Mouse (Mus musculus) cerebellum, adult 2 months (tissue): ENCODE measurements around the gene Sfta2. TPM values are rescaled to one million over a fixed set of nuclear protein-coding genes. Genes with fewer than 3 reads are reported as not detected.

Experiments used
- DNase-seq, 2 experiments: peaks; one replicate each; pipeline ENCODE4 v3.0.0; 2021
- H3K27ac ChIP-seq: fragments of 200-500 bp; 2 replicates; pipeline ENCODE4 v1.5.1; 2012; ENCODE audit warnings: low read length, control low read depth, inconsistent platforms; ENCODE audit not compliant: insufficient read depth
- H3K27me3 ChIP-seq: fragments of 200-500 bp; 2 replicates; pipeline ENCODE4 v1.6.1; 2012; ENCODE audit warnings: inconsistent platforms, mild to moderate bottlenecking, low read length, moderate library complexity; ENCODE audit not compliant: control insufficient read depth, insufficient read depth
- H3K4me1 ChIP-seq: fragments of 200-500 bp; 2 replicates; pipeline ENCODE4 v1.6.1; 2011; ENCODE audit warnings: low read length; ENCODE audit not compliant: control insufficient read depth, insufficient read depth
- H3K4me3 ChIP-seq: fragments of 200-500 bp; replicated peaks from 2 replicates; pipeline ENCODE3; 2011; ENCODE audit warnings: mild to moderate bottlenecking, low read depth, low read length, control low read depth; ENCODE audit not compliant: insufficient read depth
- CTCF ChIP-seq: fragments of 200-500 bp; IDR thresholded peaks from 2 replicates; pipeline ENCODE4 v1.5.1; 2011; ENCODE audit warnings: low read depth, mild to moderate bottlenecking, control low read depth, low read length, moderate library complexity, borderline replicate concordance; ENCODE audit not compliant: insufficient read depth
- POLR2A ChIP-seq: fragments of 200-500 bp; IDR thresholded peaks from 2 replicates; pipeline ENCODE4 v1.6.1; 2011; ENCODE audit warnings: low read length, control low read depth, borderline replicate concordance; ENCODE audit not compliant: insufficient read depth
- WGBS: fragments of 180-500 bp; shearing (Covaris S2); methylation state at CpG from one replicate; pipeline ENCODE4 v1.1.7; 2018; 5-methylcytosine and 5-hydroxymethylcytosine counted together
- polyA plus RNA-seq: library from polyadenylated mRNA; depleted of rRNA; stranded (reverse); fragments of >200 nt; gene quantifications from 2 replicates; pipeline ENCODE4 v1.2.3, GENCODE M21; 2012; rRNA removed

Gene Sfta2
- polyA plus RNA-seq: not detected in 2 replicates

DNA sequence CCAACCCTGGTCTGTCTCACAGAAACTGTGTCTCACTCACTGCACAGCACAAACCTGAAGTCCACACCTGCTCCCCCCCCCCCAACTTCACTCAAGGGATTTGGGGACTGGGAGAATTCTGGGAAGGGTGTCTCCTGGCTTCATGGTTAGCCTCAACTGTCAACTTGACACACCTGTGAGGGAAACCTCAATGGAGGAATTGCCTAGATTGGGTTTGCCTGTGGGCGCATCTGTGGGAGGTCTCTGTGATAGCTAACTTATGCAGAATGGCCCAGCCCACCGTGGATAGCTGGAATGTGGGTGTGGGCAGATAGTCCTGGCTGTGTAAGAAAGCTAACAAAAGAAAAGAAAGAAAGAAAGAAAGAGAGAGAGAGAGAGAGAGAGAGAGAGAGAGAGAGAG lies at the start of gene Sfta2:
Gene Sfta2 (plus strand): TSS at position 301 of the 400 bp plus-strand sequence.
- no peak within 1 kb of the TSS for H3K27ac ChIP-seq
- TF ChIP-seq POLR2A: no peak
- no peak for TF ChIP-seq CTCF
- no peak for DNase-seq
- no peaks in the 10 kb centered on the region for H3K4me1 ChIP-seq
- WGBS: 63% methylated on average over 2 of the region's 2 CpGs
- no peak within 1 kb of the TSS for H3K4me3 ChIP-seq
- no peaks in the 10 kb centered on the region for H3K27me3 ChIP-seq

DNA sequence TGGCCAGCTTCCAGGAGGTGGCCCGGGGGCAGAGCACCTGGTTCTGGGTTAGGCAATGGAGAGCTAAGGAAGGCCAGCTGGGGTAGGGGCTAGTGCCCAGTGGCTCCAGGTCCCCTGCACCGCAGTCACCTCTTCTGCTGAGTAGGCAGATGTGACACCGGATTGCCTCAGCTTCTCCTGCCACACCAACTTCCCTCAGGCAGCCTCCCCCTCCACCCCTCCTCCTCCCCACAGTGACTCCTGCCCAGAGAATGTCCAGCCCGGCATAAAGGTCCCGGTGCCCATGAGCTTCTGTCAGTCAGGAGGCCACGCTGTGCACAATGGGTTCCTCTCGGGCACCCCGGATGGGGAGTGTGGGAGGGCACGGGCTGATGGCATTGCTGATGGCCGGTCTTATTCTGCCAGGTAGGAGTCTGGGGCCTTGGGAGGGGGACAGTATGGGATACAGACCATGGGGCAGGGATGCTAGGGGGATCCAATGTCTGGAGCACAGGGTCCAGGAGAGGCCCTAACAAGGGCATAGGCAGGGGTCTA lies 49.4 kb upstream of the Sfta2 start, which contains the start of gene Cdsn:
Gene Cdsn (plus strand): TSS at position 248 of the 534 bp plus-strand sequence.
- Histone ChIP-seq H3K27ac (no peak within 1 kb of the TSS), H3K27me3 (no peaks in the 10 kb centered on the region), H3K4me3 (no peak within 1 kb of the TSS), H3K4me1 (peaks cover 15% of the 10 kb centered on the region)
- WGBS: 68% methylated on average over 10 of the region's 10 CpGs
- no peak for TF ChIP-seq CTCF
- TF ChIP-seq POLR2A: no peak
- no peak for DNase-seq

DNA sequence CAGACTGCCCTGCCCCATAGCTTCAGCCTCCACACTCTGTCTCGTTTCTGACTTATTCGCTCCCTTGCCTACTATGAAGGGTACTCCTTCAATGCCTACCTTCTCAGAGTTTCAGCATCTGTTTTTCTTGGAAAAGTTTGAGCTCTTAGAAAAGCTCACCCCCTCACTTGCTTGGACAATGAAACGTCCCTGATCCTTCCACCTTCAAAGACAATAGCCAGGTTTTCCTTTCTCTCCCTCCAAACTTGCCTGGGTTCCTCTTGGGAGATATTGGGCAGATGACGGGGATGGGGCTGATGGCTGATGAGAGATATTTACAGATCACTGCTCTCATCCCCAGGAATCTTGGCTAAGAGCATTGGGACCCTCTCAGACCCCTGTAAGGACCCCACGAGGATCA lies 47.0 kb upstream of the Sfta2 start:
- Histone ChIP-seq H3K27ac (no peak overlapping the region), H3K4me1 (peaks cover 6% of the 10 kb centered on the region; the same call in 1 of the 2 replicates), H3K4me3 (no peak overlapping the region), H3K27me3 (no peaks in the 10 kb centered on the region)
- DNase-seq: no peak
- TF ChIP-seq CTCF (no peak), POLR2A (no peak)
- WGBS: 71% methylated on average over 5 of the region's 5 CpGs

DNA sequence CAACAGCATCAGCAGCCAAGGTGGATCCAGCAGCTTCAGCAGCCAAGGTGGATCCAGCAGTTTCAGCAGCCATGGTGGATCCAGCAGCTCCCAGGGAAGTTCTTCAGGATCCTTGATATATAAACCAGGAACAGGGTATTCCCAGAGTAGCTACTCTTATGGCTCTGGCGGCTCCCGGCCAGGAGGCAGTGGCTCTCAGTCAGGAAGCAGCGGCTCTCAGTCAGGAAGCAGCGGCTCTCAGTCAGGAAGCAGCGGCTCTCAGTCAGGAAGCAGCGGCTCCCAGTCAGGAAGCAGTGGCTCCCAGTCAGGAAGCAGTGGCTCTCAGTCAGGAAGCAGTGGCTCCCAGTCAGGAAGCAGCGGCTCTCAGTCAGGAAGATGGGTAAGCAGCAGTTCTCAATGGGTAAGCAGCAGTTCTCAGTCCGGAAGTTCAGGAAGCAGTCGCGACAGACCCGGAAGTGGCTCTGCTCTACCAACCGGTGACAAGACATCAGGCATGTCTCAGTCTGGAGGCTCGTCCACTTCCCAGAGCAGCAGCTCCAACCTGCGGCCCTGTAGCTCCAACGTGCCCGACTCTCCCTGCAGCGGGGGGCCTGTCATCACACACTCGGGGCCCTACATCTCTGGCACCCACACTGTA lies 46.5 kb upstream of the Sfta2 start:
- no peak overlapping the region for H3K4me3 ChIP-seq
- 89% methylated on average over 18 of the region's 18 CpGs for WGBS

DNA sequence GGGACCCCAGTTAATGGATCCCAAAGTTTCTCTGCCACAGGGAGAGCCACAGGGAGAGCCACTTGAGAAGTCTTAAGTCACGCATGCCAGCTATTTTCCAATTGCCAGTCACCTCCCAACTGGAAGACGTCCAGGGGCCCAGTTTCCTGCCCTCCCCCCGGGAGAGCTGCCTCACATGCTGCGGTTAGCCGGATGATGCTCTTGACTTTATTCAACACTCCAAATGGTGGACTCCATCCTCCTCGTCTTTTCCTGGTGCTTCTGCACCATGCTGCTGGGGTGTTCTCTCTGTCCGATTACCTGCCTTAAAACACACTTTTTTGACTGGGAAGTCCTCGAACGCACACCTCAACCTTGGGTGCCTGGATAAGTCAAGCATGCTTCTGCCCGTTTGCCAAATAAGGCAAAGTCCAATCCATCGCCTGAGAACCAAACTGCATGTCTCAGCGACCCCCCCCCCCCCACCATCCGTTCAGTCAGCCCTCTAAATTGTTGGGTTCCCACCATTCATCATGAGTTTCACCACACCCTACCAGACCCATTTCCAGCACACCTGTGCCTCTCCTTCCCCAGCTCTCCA lies 45.1 kb upstream of the Sfta2 start:
- no peak for DNase-seq
- Histone ChIP-seq H3K27me3 (no peaks in the 10 kb centered on the region), H3K4me3 (no peak overlapping the region), H3K27ac (no peak overlapping the region), H3K4me1 (no peaks in the 10 kb centered on the region)
- no peak for TF ChIP-seq CTCF
- no peak for TF ChIP-seq POLR2A
- 77% methylated on average over 13 of the region's 13 CpGs for WGBS

More for the DNA sequence above, 46.5 kb upstream of the Sfta2 start:
- peaks cover under 1% of the 10 kb centered on the region; the same call in 1 of the 2 replicates for H3K4me1 ChIP-seq
- H3K27ac ChIP-seq: no peak overlapping the region
- no peaks in the 10 kb centered on the region for H3K27me3 ChIP-seq
- DNase-seq: no peak
- no peak for TF ChIP-seq POLR2A
- TF ChIP-seq CTCF: no peak

DNA sequence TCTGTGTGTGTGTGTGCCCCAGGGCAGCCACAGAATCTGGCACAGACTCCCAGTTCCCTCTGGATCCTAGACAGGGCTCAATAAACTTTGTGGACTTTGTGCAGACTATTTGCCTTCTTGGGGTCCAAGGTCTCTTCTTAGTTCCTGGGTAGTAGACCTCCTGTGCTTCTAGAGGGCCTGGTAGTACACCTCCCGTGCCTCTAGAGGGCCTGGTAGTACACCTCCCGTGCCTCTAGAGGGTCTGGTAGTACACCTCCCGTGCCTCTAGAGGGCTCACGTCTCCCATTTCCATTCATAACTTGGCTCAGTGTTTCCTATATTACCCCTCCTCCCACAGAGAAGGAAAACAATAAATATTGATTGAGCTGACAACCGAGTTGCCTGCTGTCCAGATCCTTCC lies 44.5 kb upstream of the Sfta2 start:
- 20% methylated on average over 5 of the region's 5 CpGs for WGBS
- peak in 1 of 2 experiments; percentile 29 for DNase-seq
- Histone ChIP-seq H3K27me3 (no peaks in the 10 kb centered on the region), H3K27ac (no peak overlapping the region), H3K4me3 (no peak overlapping the region), H3K4me1 (no peaks in the 10 kb centered on the region)
- TF ChIP-seq POLR2A: no peak
- peak; percentile 68 for TF ChIP-seq CTCF

DNA sequence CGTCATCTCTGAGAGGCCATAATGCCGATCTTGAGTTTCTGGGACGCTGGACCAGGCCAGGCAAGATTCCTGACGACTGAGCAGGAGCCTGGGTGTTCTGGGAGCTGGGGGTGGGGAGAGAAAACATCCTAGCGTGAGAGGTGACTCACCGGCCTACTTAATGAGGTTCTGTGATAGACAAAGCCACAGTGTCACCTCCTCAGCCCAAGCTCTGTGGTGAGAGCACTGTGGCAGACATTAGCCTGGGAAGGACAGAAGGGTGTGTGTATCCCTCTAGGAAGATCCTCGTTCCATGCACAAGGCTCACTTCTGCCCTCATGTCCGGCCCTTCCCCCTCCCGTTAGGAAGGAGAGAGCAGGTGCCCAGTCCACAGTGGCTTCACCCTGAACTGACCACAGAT lies 44.0 kb upstream of the Sfta2 start:
- DNase-seq: no peak
- TF ChIP-seq CTCF (no peak), POLR2A (no peak)
- Histone ChIP-seq H3K27me3 (no peaks in the 10 kb centered on the region), H3K4me3 (no peak overlapping the region), H3K4me1 (no peaks in the 10 kb centered on the region), H3K27ac (no peak overlapping the region)
- 74% methylated on average over 9 of the region's 9 CpGs for WGBS

DNA sequence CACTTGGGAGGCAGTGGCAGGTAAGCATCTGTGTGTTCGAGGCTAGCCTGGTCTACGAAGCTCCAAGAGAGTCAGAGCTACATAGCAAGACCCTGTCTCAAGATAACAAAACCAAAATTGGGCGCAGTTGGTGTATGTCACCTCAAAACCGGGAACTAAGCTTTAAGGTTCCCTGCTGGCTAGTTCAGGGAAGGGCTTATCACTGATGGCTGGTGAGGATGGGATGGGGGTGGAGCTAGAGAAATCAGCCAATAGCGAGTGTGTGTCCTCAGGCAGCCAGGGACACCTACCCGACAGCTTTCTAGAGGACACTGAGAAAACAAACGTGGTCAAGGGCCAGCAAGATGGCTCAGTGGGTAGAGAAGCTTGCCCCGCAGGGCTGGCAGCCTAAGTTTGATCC lies 43.1 kb upstream of the Sfta2 start:
- no peak for DNase-seq
- TF ChIP-seq POLR2A: no peak
- no peak for TF ChIP-seq CTCF
- Histone ChIP-seq H3K4me3 (no peak overlapping the region), H3K27me3 (no peaks in the 10 kb centered on the region), H3K4me1 (no peaks in the 10 kb centered on the region), H3K27ac (no peak overlapping the region)
- WGBS: 60% methylated on average over 8 of the region's 8 CpGs
